Mouse (Mus musculus): ENCODE results near the gene Tbc1d5. TPM values are rescaled to one million over a fixed set of nuclear protein-coding genes. Genes with fewer than 3 reads are reported as not detected.
"Not testable (repeated sequence)": the region's sequence is repeated elsewhere in the genome, so short reads cannot be mapped to it uniquely, and the experiment has no call there.

Tbc1d5 gene
- polyA plus RNA-seq, 1 experiment: 6.7 TPM

GRCm38 (mm10) chr17:50729577-50729976 lies 449.6 kb downstream of the Tbc1d5 start:
- Histone ChIP-seq H3K79me3 (ENCODE audit: low read depth) (no peaks in the 10 kb centered on the region), H3K4me3 (ENCODE audit: insufficient read depth, poor library complexity, severe bottlenecking) (no peak overlapping the region), H3K79me2 (ENCODE audit: control insufficient read depth, insufficient read depth) (no peaks in the 10 kb centered on the region), H3K27me3 (ENCODE audit: control insufficient read depth, insufficient read depth, insufficient read length) (no peaks in the 10 kb centered on the region), H3ac (ENCODE audit: control insufficient read depth, insufficient read length, low read depth) (no peak overlapping the region), H3K36me3 (ENCODE audit: control insufficient read depth, insufficient read depth) (no peaks in the 10 kb centered on the region)
- TF ChIP-seq MYOG (IDR thresholded peaks at IDR 0.05; ENCODE audit: control insufficient read depth, extremely low read depth, insufficient read length) (no peak), USF1 (IDR thresholded peaks at IDR 0.05; ENCODE audit: low read depth) (no peak)

DNA sequence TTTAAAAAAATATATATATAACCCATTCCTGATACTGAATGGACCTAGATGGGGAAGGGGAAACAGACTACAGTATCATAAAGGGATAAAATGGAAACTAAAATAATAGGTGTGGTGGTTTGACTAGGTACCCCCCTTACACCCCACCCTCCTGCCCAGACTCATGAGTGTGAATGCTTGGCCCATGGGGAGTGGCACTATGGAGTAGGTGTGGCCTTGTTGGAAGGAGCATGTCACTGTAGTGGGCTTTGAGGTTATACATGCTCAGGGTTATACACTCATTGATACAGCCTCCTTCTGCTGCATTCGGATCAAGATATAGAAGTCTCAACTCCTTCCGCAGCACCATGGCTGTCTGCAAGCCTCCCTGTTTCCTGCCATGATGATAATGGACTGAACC lies 450.1 kb downstream of the Tbc1d5 start:
- Histone ChIP-seq H3ac (ENCODE audit: control insufficient read depth, insufficient read length, low read depth) (no peak overlapping the region), H3K27me3 (ENCODE audit: control insufficient read depth, insufficient read depth, insufficient read length) (no peaks in the 10 kb centered on the region), H3K4me3 (ENCODE audit: insufficient read depth, poor library complexity, severe bottlenecking) (no peak overlapping the region), H3K79me2 (ENCODE audit: control insufficient read depth, insufficient read depth) (no peaks in the 10 kb centered on the region), H3K36me3 (ENCODE audit: control insufficient read depth, insufficient read depth) (no peaks in the 10 kb centered on the region), H3K79me3 (ENCODE audit: low read depth) (no peaks in the 10 kb centered on the region)
- no peak for TF ChIP-seq MAX (IDR thresholded peaks at IDR 0.05)
- TF ChIP-seq USF1 (IDR thresholded peaks at IDR 0.05; ENCODE audit: low read depth): no peak
- no peak for TF ChIP-seq CTCF (IDR thresholded peaks at IDR 0.05; ENCODE audit: control insufficient read depth, insufficient read depth, insufficient read length)
- no peak for TF ChIP-seq FOSL1 (IDR thresholded peaks at IDR 0.05; ENCODE audit: insufficient read depth, low read length, poor library complexity, severe bottlenecking)
- no peak for TF ChIP-seq CEBPB (IDR thresholded peaks at IDR 0.05; ENCODE audit: low read depth)
- no peak for TF ChIP-seq MYOG (IDR thresholded peaks at IDR 0.05; ENCODE audit: control insufficient read depth, extremely low read depth, insufficient read length)
- TF ChIP-seq MYOD1 (IDR thresholded peaks at IDR 0.05; ENCODE audit: control insufficient read depth, insufficient read length, low read depth): no peak

DNA sequence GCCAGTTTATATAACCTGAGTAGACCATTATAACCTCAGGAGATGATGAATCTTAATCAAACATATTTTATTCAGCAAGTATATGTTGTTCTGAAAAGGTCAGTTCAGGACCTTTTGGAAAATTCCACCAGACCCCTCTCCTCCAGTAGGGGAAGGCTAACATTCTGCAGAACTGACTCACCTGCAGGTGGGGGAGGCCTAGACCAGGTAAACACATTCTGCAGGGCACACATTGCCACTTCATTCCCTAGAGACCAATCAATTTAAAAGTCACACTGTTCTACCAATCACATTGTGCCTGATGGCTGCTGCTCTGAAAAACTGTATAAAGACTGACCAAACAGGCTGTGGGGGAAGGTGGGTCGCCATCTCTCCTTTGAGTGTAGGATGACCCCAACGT lies 452.9 kb downstream of the Tbc1d5 start:
- Histone ChIP-seq H3ac (ENCODE audit: control insufficient read depth, insufficient read length, low read depth) (no peak overlapping the region), H3K79me3 (ENCODE audit: low read depth) (no peaks in the 10 kb centered on the region), H3K4me3 (ENCODE audit: insufficient read depth, poor library complexity, severe bottlenecking) (no peak overlapping the region), H3K36me3 (ENCODE audit: control insufficient read depth, insufficient read depth) (no peaks in the 10 kb centered on the region), H3K27me3 (ENCODE audit: control insufficient read depth, insufficient read depth, insufficient read length) (no peaks in the 10 kb centered on the region), H3K79me2 (ENCODE audit: control insufficient read depth, insufficient read depth) (no peaks in the 10 kb centered on the region)
- TF ChIP-seq MYOD1 (IDR thresholded peaks at IDR 0.05; ENCODE audit: control insufficient read depth, insufficient read length, low read depth) (no peak), USF1 (IDR thresholded peaks at IDR 0.05; ENCODE audit: low read depth) (no peak), CTCF (IDR thresholded peaks at IDR 0.05; ENCODE audit: control insufficient read depth, insufficient read depth, insufficient read length) (no peak), MYOG (IDR thresholded peaks at IDR 0.05; ENCODE audit: control insufficient read depth, extremely low read depth, insufficient read length) (no peak), MAX (IDR thresholded peaks at IDR 0.05) (no peak), CEBPB (IDR thresholded peaks at IDR 0.05; ENCODE audit: low read depth) (no peak)

DNA sequence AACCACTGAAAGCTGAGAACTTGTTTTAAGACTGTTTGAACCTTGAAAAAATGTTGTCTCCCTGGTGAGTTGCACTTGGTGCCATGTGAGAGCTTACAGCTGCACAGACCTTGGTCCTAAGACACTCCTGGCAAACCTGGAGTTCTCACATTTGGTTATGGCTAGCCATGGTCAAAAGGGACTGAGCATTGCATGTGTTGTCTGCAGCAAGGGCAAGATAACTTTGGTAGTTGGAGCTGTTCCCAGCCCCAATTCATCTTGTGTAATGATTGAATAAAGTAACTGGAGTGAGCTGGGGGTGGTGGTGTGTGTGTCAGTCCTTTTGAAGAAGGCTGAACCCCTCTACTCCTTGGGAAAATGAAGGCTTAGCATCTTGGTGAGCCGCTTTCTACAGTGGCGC lies 454.8 kb downstream of the Tbc1d5 start:
- Histone ChIP-seq H3ac (ENCODE audit: control insufficient read depth, insufficient read length, low read depth) (no peak overlapping the region), H3K4me3 (ENCODE audit: insufficient read depth, poor library complexity, severe bottlenecking) (no peak overlapping the region), H3K36me3 (ENCODE audit: control insufficient read depth, insufficient read depth) (no peaks in the 10 kb centered on the region), H3K79me3 (ENCODE audit: low read depth) (no peaks in the 10 kb centered on the region), H3K27me3 (ENCODE audit: control insufficient read depth, insufficient read depth, insufficient read length) (no peaks in the 10 kb centered on the region), H3K79me2 (ENCODE audit: control insufficient read depth, insufficient read depth) (no peaks in the 10 kb centered on the region)
- TF ChIP-seq CTCF (IDR thresholded peaks at IDR 0.05; ENCODE audit: control insufficient read depth, insufficient read depth, insufficient read length) (no peak), MYOD1 (IDR thresholded peaks at IDR 0.05; ENCODE audit: control insufficient read depth, insufficient read length, low read depth) (no peak), MYOG (IDR thresholded peaks at IDR 0.05; ENCODE audit: control insufficient read depth, extremely low read depth, insufficient read length) (no peak), CEBPB (IDR thresholded peaks at IDR 0.05; ENCODE audit: low read depth) (no peak), MAX (IDR thresholded peaks at IDR 0.05) (no peak), FOSL1 (IDR thresholded peaks at IDR 0.05; ENCODE audit: insufficient read depth, low read length, poor library complexity, severe bottlenecking) (no peak), USF1 (IDR thresholded peaks at IDR 0.05; ENCODE audit: low read depth) (no peak)

GRCm38 (mm10) chr17:50717586-50717985 lies 461.6 kb downstream of the Tbc1d5 start:
- TF ChIP-seq MYOD1 (IDR thresholded peaks at IDR 0.05; ENCODE audit: control insufficient read depth, insufficient read length, low read depth) (no peak), USF1 (IDR thresholded peaks at IDR 0.05; ENCODE audit: low read depth) (no peak), MYOG (IDR thresholded peaks at IDR 0.05; ENCODE audit: control insufficient read depth, extremely low read depth, insufficient read length) (no peak), CEBPB (IDR thresholded peaks at IDR 0.05; ENCODE audit: low read depth) (no peak), CTCF (IDR thresholded peaks at IDR 0.05; ENCODE audit: control insufficient read depth, insufficient read depth, insufficient read length) (no peak), MAX (IDR thresholded peaks at IDR 0.05) (no peak), FOSL1 (IDR thresholded peaks at IDR 0.05; ENCODE audit: insufficient read depth, low read length, poor library complexity, severe bottlenecking) (no peak)
- no peaks in the 10 kb centered on the region for H3K36me3 ChIP-seq (ENCODE audit: control insufficient read depth, insufficient read depth)
- no peaks in the 10 kb centered on the region for H3K79me3 ChIP-seq (ENCODE audit: low read depth)
- no peaks in the 10 kb centered on the region for H3K79me2 ChIP-seq (ENCODE audit: control insufficient read depth, insufficient read depth)
- H3ac ChIP-seq (ENCODE audit: control insufficient read depth, insufficient read length, low read depth): no peak overlapping the region
- no peaks in the 10 kb centered on the region for H3K27me3 ChIP-seq (ENCODE audit: control insufficient read depth, insufficient read depth, insufficient read length)
- no peak overlapping the region for H3K4me3 ChIP-seq (ENCODE audit: insufficient read depth, poor library complexity, severe bottlenecking)

- Histone ChIP-seq H3K4me3 (ENCODE audit: insufficient read depth, poor library complexity, severe bottlenecking) (no peak overlapping the region), H3K79me2 (ENCODE audit: control insufficient read depth, insufficient read depth) (no peaks in the 10 kb centered on the region), H3ac (ENCODE audit: control insufficient read depth, insufficient read length, low read depth) (no peak overlapping the region), H3K36me3 (ENCODE audit: control insufficient read depth, insufficient read depth) (no peaks in the 10 kb centered on the region), H3K27me3 (ENCODE audit: control insufficient read depth, insufficient read depth, insufficient read length) (no peaks in the 10 kb centered on the region), H3K79me3 (ENCODE audit: low read depth) (no peaks in the 10 kb centered on the region)
- TF ChIP-seq MAX (IDR thresholded peaks at IDR 0.05) (no peak), CTCF (IDR thresholded peaks at IDR 0.05; ENCODE audit: control insufficient read depth, insufficient read depth, insufficient read length) (no peak)
Observed at GRCm38 (mm10) chr17:50710497-50711222, 468.5 kb downstream of the Tbc1d5 start.

- not testable (repeated sequence) for H3K4me3 ChIP-seq (ENCODE audit: insufficient read depth, poor library complexity, severe bottlenecking)
Observed at GRCm38 (mm10) chr17:50698410-50698809, 480.7 kb downstream of the Tbc1d5 start.

More at GRCm38 (mm10) chr17:50698410-50698809, 480.7 kb downstream of the Tbc1d5 start:
- H3K27me3 ChIP-seq (ENCODE audit: control insufficient read depth, insufficient read depth, insufficient read length); H3K79me2 ChIP-seq (ENCODE audit: control insufficient read depth, insufficient read depth); H3ac ChIP-seq (ENCODE audit: control insufficient read depth, insufficient read length, low read depth); H3K79me3 ChIP-seq (ENCODE audit: low read depth); H3K36me3 ChIP-seq (ENCODE audit: control insufficient read depth, insufficient read depth): not testable (repeated sequence)
